Mouse (Mus musculus) lung, postnatal 0 days (tissue): ENCODE results near the gene Vps37b.

Experiments used
- CTCF ChIP-seq: IDR thresholded peaks from 2 replicates; pipeline ENCODE4 v1.5.1; 2016; ENCODE audit warnings: antibody characterized with exemption, mild to moderate bottlenecking
- EP300 ChIP-seq: IDR thresholded peaks from 2 replicates; pipeline ENCODE4 v1.6.1; 2016; ENCODE audit warnings: antibody characterized with exemption, mild to moderate bottlenecking, control low read depth

DNA sequence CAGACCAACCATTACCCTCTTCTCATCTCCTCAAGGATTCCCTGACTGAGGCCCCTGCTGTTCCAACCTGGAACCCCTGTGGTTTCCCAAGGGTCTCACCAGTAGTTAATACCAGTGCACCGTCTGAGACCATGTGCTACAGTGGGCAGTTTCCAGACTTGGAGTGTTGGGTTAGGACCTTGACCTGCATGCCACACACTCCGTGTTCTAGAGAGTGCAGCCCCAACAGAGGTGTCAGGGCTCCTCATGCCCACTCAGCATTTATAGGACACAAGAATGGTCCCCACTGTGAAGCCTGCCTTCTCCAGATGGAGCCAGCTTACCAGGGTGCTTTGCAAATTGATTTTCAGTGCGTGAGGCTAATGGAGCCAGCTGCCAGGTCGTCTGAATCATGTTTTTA is 28.7 kb downstream of the Vps37b start:
- TF ChIP-seq CTCF (no peak), EP300 (no peak)
